Mouse (Mus musculus) small intestine, adult 2 months (tissue): Measurements from ENCODE around the gene Lrrc8c.

Experiments
- CTCF ChIP-seq: fragments of 200-500 bp; IDR thresholded peaks from 2 replicates; pipeline ENCODE4 v1.5.1; 2012; ENCODE audit warnings: low read depth, mild to moderate bottlenecking, control low read depth, inconsistent platforms, low read length, moderate library complexity, mixed read lengths; ENCODE audit not compliant: insufficient replicate concordance, insufficient read length; ENCODE audit errors: extremely low read depth
- POLR2A ChIP-seq: fragments of 200-500 bp; IDR thresholded peaks from 2 replicates; pipeline ENCODE4 v1.6.1; 2012; ENCODE audit warnings: low read depth, mild to moderate bottlenecking, control low read depth, inconsistent platforms, low read length, moderate library complexity

- TF ChIP-seq CTCF = peak; percentile 25; the same call in 1 of the 2 replicates
- no peak for TF ChIP-seq POLR2A
Observed at GRCm38 (mm10) chr5:105491389-105491788, 27.8 kb upstream of the Lrrc8c start.
